Mouse (Mus musculus) A20 (cell line): ENCODE measurements around the gene Gm45337.
"Not testable (repeated sequence)": the region's sequence is repeated elsewhere in the genome, so short reads cannot be mapped to it uniquely, and the experiment has no call there.

Experiments used
- DNase-seq: peaks from one replicate; pipeline ENCODE4 v3.0.0-alpha.2; 2011; ENCODE audit warnings: low read depth, low spot score

Gm45337 gene

GRCm38 (mm10) chr7:142144507-142144906 lies at the start of gene Gm45337:
TSS of gene Gm45337 (minus strand) at chr7:142144607.
- DNase-seq, result no peak

DNA sequence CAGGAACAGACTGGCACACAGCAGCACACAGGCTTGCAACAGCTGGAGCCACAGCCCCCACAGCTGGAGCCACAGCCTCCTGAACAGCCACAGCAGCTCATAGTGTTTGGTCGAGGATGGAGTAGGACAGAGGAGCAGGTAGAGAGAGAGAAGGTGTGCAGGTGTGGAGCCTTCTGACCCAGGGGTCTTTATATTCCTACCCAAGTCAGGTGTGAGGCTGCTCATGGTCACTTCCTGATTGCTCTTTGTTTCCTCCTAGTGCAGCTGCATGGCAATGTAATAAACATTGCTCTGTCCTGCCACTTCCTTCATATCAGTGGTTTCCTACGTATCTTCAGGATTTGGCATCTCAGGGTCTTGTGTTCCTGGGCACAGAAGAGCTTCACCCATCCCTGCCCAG lies 45.9 kb upstream of the Gm45337 start, which contains the start of gene Gm10153:
Gene Gm10153, minus strand, starts transcription at position 101 of the 400 bp plus-strand sequence.
- DNase-seq, result no peak

GRCm38 (mm10) chr7:142188156-142188555 lies 43.7 kb upstream of the Gm45337 start:
- no peak for DNase-seq

- DNase-seq, result no peak
Measured at GRCm38 (mm10) chr7:142181021-142181420, 36.6 kb upstream of the Gm45337 start.

DNA sequence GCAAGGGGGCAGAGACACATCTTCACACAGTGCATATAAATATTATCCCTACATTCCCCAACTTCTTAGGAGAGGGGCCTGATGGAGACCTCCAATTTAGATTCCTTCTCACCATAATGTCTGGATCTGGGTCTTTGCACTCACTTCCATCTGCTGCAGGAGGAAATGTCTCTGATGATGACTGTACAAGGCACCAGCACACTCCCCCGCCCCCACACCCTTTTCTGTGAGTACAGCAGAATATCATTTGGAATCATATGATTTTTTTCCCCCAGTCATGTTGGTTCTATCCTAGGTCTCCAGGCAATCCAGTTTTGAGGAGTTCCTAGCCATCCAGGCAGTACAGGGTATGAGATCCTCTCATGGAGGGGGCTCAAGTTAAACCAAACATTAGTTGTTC lies 34.3 kb upstream of the Gm45337 start:
- no peak for DNase-seq

- not testable (repeated sequence) for DNase-seq
Measured at GRCm38 (mm10) chr7:142175905-142176304, 31.5 kb upstream of the Gm45337 start, which contains the start of gene Krtap5-2. TSS of gene Krtap5-2 (minus strand) at chr7:142176005.

- peak; percentile 49 for DNase-seq
Measured at GRCm38 (mm10) chr7:142169836-142170235, 25.4 kb upstream of the Gm45337 start.

DNA sequence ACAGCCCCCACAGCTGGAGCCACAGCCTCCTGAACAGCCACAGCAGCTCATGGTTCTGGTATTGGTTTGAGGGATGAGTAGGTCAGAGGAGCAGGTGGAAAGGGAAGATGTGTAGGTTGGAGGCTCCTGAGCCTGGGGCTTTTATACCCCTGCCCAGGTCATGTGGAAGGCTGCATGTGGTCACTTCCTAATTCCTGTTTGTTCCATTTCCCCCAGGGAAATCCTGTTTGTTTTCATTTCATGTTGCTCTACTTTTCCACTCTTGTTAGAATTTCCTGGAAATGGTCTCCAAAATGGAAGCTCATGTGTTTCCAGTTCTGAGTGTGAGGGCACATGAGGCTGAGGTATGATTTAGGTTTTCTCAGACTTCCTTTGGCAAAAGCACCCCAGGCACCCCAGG lies 21.2 kb upstream of the Gm45337 start, which contains the start of gene Gm4553:
Gene Gm4553, minus strand, starts transcription at position 101 of the 400 bp plus-strand sequence.
- not testable (repeated sequence) for DNase-seq

DNA sequence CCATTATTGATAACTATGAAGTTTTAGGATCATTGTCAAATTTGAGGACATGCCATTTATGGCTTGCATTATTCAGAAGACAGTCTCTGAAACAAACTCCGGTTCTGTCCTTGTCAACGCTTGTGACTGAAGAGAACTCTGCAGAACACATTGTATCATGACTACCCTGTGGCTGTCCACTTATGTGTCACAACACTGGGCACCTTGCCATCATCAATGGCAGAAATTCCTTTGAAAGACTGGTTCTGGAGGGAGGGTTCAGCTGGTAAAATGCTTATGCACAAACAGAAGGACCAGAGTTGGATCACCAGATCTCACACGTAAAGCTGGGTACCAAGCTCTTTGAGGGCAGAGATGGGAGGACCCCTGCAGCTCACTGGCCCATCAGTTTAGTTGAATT lies 15.0 kb upstream of the Gm45337 start:
- no peak for DNase-seq

GRCm38 (mm10) chr7:142157013-142157412 lies 12.6 kb upstream of the Gm45337 start, which contains the start of gene Gm29735:
TSS of gene Gm29735 (minus strand) at chr7:142157113.
- DNase-seq, result not testable (repeated sequence)

GRCm38 (mm10) chr7:142155308-142155707 lies 10.9 kb upstream of the Gm45337 start:
- no peak for DNase-seq

DNA sequence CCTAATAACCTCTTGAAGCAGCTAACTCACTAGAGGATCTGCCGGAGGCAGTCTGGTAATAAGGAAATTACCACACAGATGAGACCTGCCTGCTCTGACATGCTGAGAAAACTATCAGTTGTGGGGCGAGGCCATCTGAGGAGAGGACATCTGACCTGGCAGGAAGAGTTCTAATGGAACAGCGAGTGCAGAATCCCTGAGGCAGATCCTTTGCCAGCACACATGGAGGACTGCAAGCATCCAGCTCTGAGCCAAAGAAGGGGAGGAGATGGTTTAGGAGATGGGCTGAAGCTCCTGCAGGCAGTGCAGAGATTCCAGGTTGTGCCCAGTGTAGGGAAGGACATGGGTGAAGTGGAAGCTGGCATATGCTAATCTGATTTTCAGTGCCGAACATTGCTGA lies 7.8 kb upstream of the Gm45337 start:
- DNase-seq, result no peak

GRCm38 (mm10) chr7:142148633-142149032 lies 4.2 kb upstream of the Gm45337 start:
- DNase-seq, result no peak

- DNase-seq, result peak; percentile 61
Measured at GRCm38 (mm10) chr7:142146033-142146432, 1.6 kb upstream of the Gm45337 start.

- no peak for DNase-seq
Measured at GRCm38 (mm10) chr7:142145413-142145940, 1.1 kb upstream of the Gm45337 start.

DNA sequence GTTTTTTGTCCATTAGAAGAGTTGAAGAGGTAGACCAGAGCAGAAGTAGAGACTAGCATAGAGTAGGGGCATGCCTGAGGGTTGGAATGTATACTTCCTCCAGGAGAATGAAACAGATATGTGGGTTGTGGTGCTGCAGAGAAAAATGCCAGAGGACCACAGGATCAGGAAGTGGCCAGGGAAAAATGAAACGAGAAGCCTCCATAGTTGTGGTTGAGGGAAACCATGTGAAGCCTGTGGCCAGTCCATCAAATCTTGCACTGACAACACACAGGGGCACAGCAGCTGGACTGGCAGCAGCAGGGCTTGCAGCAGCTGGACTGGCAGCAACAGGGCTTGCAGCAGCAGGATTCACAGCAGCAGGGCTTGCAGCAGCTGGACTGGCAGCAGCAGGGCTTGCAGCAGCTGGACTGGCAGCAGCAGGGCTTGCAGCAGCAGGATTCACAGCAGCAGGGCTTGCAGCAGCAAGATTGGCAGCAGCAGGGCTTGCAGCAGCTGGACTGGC lies 849 bp downstream of the Gm45337 start:
- DNase-seq, result not testable (repeated sequence)

- no peak for DNase-seq
Measured at GRCm38 (mm10) chr7:142140696-142141095, 3.7 kb downstream of the Gm45337 start.

GRCm38 (mm10) chr7:142135934-142136333 lies 8.5 kb downstream of the Gm45337 start, which contains the start of gene Gm39115:
TSS of gene Gm39115 (minus strand) at chr7:142136034.
- DNase-seq, result not testable (repeated sequence)

GRCm38 (mm10) chr7:142134206-142134995 lies 10.0 kb downstream of the Gm45337 start:
- DNase-seq, result no peak

- DNase-seq, result peak; percentile 15
Measured at GRCm38 (mm10) chr7:142128843-142129242, 15.6 kb downstream of the Gm45337 start.

- not testable (repeated sequence) for DNase-seq
Measured at GRCm38 (mm10) chr7:142120629-142121028, 23.8 kb downstream of the Gm45337 start, which contains the start of gene Gm45618. TSS of gene Gm45618 (minus strand) at chr7:142120729.

DNA sequence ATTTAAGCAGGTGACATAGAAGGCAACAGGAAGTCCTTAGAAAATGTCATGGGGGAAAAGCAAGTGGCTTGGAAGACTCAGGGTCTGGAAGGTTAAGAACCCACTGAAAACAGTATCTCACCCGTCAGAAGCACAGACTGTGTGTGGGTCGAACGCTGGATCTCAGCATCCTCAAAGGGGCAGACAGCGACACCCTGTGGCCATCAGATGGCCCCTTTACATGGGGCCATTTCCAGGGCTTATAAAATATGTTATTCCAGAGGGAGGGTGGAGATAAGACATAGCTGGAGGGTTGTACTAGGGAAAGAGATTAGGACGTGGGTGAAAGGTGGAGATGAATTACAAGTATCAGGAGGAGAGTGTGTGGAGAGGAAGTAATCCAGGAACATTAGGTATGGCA lies 24.8 kb downstream of the Gm45337 start:
- DNase-seq, result peak; percentile 28
